Mouse (Mus musculus): Measurements from ENCODE around the gene Tatdn2.
"Not testable (repeated sequence)": the region's sequence is repeated elsewhere in the genome, so short reads cannot be mapped to it uniquely, and the experiment has no call there.

Tatdn2 gene

DNA sequence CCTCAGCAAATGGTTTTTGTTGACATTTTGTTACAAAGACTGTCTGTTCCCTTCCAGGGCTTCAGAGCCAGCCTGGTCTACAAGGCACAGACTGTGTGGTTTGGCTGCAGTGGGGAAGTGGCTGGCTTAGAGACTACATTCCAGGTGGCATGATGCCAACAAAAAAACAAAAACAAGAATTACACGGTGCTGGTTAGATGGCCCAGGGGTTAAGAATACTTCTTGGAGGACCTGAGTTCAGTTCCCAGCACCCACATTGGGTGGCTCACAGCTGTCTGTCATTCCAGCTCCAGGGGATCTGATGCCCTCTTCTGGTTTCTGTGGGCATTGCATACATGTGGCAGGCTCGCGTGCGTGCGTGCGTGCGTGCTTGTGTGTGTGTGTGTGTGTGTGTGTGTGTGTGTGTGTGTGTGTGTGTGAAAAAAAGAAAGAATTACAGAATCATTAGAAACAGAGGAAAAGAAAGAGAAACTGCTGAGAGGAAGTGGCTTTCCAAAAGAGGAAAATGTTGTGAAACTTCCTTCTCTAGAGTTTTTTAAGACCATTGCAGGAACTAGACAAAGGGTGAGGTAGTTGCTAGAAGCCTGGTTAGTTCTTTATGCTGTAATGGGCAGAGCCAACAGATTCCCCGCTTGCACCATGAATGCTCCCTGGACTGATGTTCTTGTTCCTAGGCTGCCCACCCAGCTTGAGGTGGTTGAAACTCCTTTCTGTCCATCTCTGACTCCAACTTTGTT lies 33.7 kb upstream of the Tatdn2 start:
- H3K27me3 ChIP-seq (ENCODE audit: control insufficient read depth, insufficient read depth, low read length, poor library complexity, severe bottlenecking): no peaks in the 10 kb centered on the region
- DNase-seq (ENCODE audit: low read depth, low spot score): peak; percentile 76

DNA sequence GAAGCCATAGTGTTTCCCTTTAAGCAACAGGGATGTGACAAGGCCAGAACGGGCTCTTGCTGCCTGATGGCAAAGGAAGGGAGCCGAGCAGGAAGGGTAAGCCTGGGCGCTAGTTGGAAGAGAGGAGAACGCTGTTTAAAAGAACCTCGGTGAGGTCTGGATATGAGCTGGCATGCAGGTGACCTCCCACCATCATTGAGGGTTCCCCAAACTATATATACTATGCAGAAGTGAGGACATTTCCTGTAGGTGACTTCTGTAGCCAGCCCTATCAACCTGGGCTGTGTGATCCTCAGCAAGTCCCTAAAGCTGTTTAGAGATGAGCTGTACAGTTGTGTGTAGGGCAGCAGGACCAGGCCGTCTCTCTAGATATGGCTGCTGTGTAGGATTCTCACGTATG lies 32.5 kb upstream of the Tatdn2 start:
- no peaks in the 10 kb centered on the region for H3K27me3 ChIP-seq (ENCODE audit: control insufficient read depth, insufficient read depth, low read length, poor library complexity, severe bottlenecking)
- DNase-seq (ENCODE audit: low read depth, low spot score): peak; percentile 70
- H3K36me3 ChIP-seq (ENCODE audit: control insufficient read depth, insufficient read depth, low read length, poor library complexity, severe bottlenecking): peaks cover 3% of the 10 kb centered on the region

More for the DNA sequence above, 33.7 kb upstream of the Tatdn2 start:
- peaks cover 3% of the 10 kb centered on the region; the same call in 1 of the 2 replicates for H3K36me3 ChIP-seq (ENCODE audit: control insufficient read depth, insufficient read depth, low read length, poor library complexity, severe bottlenecking)

DNA sequence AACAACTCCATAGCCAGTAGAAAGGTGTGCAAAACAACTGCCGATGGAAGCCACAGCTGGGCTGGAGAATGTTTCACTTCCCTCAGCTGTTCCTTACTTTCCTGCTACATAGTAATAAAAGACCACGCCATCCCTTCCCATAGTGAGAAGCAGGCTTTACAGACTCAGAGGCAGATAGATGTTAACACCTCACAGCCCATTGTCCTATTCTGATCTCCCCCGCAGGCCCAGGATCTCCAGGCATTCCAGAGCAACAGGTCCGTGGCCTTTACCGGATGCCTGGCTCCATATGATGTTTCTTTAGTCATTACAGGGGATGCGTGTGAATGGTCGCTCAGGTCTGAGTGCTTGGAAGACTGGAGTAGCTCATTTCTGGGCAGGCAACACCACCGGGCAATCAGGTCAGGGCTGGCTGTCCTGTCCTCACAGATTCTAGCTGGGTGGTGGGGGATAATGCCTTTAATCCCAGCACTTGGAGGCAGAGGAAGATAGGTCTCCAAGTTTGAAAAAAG lies 29.2 kb upstream of the Tatdn2 start:
- DNase-seq (ENCODE audit: low read depth, low spot score): no peak
- no peaks in the 10 kb centered on the region for H3K27me3 ChIP-seq (ENCODE audit: control insufficient read depth, insufficient read depth, low read length, poor library complexity, severe bottlenecking)
- H3K36me3 ChIP-seq (ENCODE audit: control insufficient read depth, insufficient read depth, low read length, poor library complexity, severe bottlenecking): peaks cover 11% of the 10 kb centered on the region

DNA sequence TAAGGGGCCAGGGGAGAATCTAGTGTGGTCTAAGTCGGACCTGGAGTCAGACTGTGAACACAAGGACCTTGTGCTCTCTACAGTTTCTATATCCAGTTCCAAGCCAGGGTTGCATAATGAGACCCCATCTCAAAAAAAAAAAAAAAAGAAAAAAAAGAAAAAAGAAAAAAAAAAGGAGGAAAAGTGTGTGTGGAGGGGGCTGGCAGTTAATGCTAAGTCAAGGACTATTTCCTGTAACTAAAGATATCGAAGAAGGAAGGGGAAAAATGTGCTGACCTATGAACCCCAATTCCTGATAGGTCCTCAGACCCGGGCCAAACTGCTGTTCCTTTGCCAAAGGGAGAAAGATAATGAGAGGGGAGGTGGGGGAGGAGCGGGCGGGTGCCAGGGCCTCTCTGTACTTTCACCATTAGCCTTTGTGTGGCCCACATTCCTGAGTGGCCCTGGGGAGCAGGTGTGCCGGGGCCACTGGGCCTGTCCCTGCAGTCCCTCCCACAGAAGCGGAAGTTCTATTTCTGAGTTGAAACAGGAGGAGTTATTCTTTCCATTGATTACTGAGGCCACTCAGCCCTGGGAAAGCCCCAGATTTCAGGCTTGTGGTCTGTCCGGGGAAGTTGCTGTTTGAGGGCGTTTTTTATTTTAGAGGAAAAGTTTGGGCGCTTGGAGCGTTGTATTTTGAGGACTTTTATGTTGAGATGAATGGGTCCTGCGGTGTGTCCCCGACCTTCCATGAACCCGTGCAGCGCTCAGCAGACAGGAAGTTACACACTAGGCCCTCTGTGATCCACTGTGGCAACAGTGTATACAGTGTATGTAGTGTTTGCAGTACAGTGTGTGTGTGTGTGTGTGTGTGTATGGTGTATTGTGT lies 28.3 kb upstream of the Tatdn2 start:
- Histone ChIP-seq H3K36me3 (ENCODE audit: control insufficient read depth, insufficient read depth, low read length, poor library complexity, severe bottlenecking) (peaks cover 18% of the 10 kb centered on the region), H3K27me3 (ENCODE audit: control insufficient read depth, insufficient read depth, low read length, poor library complexity, severe bottlenecking) (no peaks in the 10 kb centered on the region)
- DNase-seq (ENCODE audit: low read depth, low spot score): peak; percentile 82

- Histone ChIP-seq H3K27me3 (ENCODE audit: control insufficient read depth, insufficient read depth, low read length, poor library complexity, severe bottlenecking) (no peaks in the 10 kb centered on the region), H3K36me3 (ENCODE audit: control insufficient read depth, insufficient read depth, low read length, poor library complexity, severe bottlenecking) (peaks cover 22% of the 10 kb centered on the region)
- peak; percentile 87 for DNase-seq (ENCODE audit: low read depth, low spot score)
Observed at GRCm38 (mm10) chr6:113669821-113670220, 27.0 kb upstream of the Tatdn2 start.

- not testable (repeated sequence) for H3K27me3 ChIP-seq (ENCODE audit: control insufficient read depth, insufficient read depth, low read length, poor library complexity, severe bottlenecking); DNase-seq (ENCODE audit: low read depth, low spot score)
- peaks cover 19% of the 10 kb centered on the region for H3K36me3 ChIP-seq (ENCODE audit: control insufficient read depth, insufficient read depth, low read length, poor library complexity, severe bottlenecking)
Observed at GRCm38 (mm10) chr6:113672029-113672428, 24.8 kb upstream of the Tatdn2 start.

- DNase-seq (ENCODE audit: low read depth, low spot score): no peak
- H3K36me3 ChIP-seq (ENCODE audit: control insufficient read depth, insufficient read depth, low read length, poor library complexity, severe bottlenecking): peaks cover 19% of the 10 kb centered on the region
- H3K27me3 ChIP-seq (ENCODE audit: control insufficient read depth, insufficient read depth, low read length, poor library complexity, severe bottlenecking): no peaks in the 10 kb centered on the region
Observed at GRCm38 (mm10) chr6:113672989-113673388, 23.9 kb upstream of the Tatdn2 start.

DNA sequence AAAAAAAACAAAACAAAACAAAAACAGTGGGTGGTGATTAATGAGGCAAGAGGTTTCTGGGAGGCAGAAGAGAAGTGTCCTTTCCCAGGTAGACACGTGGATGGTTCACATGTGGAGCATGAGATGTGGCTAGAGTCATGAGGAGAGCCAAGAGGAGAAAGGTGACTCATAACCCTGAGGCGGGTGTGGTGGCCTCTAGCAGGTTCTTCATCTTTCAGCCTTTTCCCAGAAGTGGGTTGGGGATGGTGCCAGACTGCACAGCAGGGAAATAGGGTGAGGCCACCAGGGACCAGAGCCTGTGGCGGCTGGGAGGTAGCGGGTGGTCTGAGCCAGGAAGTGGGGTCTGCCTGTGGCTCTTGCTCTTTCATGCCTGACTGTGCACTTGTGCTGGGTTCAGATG lies 21.6 kb upstream of the Tatdn2 start:
- no peaks in the 10 kb centered on the region for H3K27me3 ChIP-seq (ENCODE audit: control insufficient read depth, insufficient read depth, low read length, poor library complexity, severe bottlenecking)
- DNase-seq (ENCODE audit: low read depth, low spot score): no peak
- peaks cover 22% of the 10 kb centered on the region for H3K36me3 ChIP-seq (ENCODE audit: control insufficient read depth, insufficient read depth, low read length, poor library complexity, severe bottlenecking)

DNA sequence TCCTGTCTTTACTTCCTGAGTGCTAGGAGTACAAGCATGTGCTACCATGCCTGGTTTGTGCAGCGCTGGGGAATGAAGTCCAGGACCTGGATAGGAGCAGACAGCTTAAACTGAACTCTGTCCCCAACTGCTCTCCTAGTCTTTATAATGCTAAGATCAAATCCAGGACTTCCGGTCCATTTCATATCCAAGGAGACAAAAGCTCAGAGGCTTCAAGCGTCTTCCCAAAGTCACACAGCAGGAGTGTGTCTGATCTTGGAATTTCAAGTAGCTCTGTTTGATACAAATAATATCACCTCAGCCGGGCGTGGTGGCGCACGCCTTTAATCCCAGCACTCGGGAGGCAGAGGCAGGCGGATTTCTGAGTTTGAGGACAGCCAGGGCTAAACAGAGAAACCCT lies 20.9 kb upstream of the Tatdn2 start:
- peaks cover 20% of the 10 kb centered on the region for H3K36me3 ChIP-seq (ENCODE audit: control insufficient read depth, insufficient read depth, low read length, poor library complexity, severe bottlenecking)
- H3K27me3 ChIP-seq (ENCODE audit: control insufficient read depth, insufficient read depth, low read length, poor library complexity, severe bottlenecking): no peaks in the 10 kb centered on the region
- no peak for DNase-seq (ENCODE audit: low read depth, low spot score)

DNA sequence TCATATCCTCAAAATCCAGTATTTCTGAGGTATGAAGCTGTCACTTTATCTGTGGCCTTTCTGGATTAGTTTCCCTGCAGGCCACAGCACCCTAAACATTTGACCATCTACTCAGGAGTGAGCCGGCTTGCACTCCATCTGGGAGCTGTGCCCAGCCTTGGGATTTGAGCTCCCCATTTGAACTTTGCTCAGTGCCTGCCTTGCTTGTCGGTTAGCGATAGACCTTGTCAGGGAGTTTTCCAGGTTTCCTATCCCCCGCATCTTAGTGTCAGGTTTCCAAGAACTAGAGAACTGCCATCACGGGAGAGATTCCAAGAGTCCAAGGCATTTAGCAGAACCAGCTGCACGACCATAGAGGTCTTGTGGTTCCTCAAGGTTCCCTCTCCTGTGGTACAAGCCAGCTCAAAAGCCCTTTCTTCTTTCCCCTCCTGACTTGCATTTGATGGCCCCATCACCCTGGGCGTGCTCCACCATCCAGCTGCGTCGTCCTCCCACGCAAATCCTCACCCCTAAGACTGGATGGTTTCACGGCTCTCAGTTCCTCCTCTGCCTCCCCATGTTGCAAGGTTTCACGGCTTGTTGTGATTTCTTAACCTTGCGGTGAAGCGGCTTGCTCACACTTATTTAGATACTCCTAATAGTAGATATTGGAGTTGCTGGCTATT lies 19.6 kb upstream of the Tatdn2 start:
- Histone ChIP-seq H3K27me3 (ENCODE audit: control insufficient read depth, insufficient read depth, low read length, poor library complexity, severe bottlenecking) (no peaks in the 10 kb centered on the region), H3K36me3 (ENCODE audit: control insufficient read depth, insufficient read depth, low read length, poor library complexity, severe bottlenecking) (peaks cover 15% of the 10 kb centered on the region)
- DNase-seq (ENCODE audit: low read depth, low spot score): peak; percentile 72

DNA sequence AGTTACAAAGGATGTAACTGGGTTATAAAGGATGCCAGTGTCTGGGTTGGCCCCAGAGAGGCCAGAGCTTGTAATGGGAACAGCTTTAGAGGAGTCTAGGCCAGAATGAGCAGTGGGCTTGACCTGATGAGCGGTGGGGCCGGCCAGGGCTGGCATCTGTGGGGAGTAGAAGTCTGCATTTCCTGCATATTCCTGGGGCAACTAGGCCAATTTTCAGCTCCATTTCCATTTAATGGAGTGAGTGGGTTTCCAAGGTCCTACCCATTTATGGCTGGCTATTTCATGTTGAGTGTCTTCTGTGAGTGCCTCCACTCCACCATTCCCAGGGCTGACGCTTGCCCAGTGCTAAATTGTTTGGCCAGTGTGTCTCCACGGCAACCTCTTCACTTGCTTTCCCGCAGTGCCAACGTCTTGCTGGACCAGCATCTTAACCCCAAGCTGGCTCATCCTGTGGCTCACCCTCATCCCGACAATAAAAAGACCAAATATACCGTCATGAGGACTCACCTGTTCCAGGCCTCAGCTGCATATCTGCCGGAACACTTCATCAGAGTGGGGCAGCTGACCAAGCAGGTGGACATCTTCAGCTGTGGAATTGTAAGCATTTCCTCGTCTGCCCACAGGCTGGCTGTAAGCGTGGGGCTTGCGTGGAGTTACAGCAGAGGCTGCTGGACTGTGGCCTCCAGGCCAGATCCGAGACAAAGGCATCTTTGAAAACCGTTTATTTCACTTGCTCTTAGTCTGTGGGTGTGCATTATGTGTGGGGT lies 18.4 kb upstream of the Tatdn2 start:
- DNase-seq (ENCODE audit: low read depth, low spot score): no peak

DNA sequence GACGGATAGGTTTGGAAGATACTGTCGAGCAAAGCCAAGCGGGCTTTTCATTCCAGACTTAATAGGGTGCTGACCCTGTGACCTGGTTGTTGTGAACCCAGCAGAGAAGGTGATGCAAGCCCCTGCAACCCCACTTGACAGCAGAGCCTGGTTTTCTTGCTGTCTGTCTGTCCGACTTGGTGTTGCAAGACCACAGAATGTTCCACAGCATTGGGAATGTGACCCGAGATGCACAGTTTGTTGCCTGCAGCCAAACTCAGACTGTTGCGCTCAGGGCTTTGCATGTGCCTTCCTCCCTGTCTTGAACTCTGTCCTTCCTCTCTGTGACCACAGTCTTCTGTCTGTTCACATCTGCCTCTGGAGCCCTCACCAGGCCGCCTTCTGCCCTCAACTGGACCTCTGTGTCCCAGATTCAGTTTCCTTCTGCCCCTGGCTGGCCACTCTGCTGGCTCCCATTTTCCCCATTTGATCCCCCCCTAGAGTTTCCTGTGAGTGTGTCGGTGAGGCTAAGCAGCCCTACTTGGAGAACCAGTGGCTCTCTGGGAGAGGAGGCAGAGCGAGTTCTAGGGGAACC lies 16.8 kb upstream of the Tatdn2 start:
- no peak for DNase-seq (ENCODE audit: low read depth, low spot score)
- H3K36me3 ChIP-seq (ENCODE audit: control insufficient read depth, insufficient read depth, low read length, poor library complexity, severe bottlenecking): peaks cover 8% of the 10 kb centered on the region

More for the DNA sequence above, 18.4 kb upstream of the Tatdn2 start:
- Histone ChIP-seq H3K27me3 (ENCODE audit: control insufficient read depth, insufficient read depth, low read length, poor library complexity, severe bottlenecking) (no peaks in the 10 kb centered on the region), H3K36me3 (ENCODE audit: control insufficient read depth, insufficient read depth, low read length, poor library complexity, severe bottlenecking) (peaks cover 7% of the 10 kb centered on the region)

GRCm38 (mm10) chr6:113681271-113681670 lies 15.6 kb upstream of the Tatdn2 start:
- DNase-seq (ENCODE audit: low read depth, low spot score): peak; percentile 90
- H3K27me3 ChIP-seq (ENCODE audit: control insufficient read depth, insufficient read depth, low read length, poor library complexity, severe bottlenecking): no peaks in the 10 kb centered on the region

More for the DNA sequence above, 16.8 kb upstream of the Tatdn2 start:
- no peaks in the 10 kb centered on the region for H3K27me3 ChIP-seq (ENCODE audit: control insufficient read depth, insufficient read depth, low read length, poor library complexity, severe bottlenecking)

More at GRCm38 (mm10) chr6:113681271-113681670, 15.6 kb upstream of the Tatdn2 start:
- peaks cover 15% of the 10 kb centered on the region; the same call in 1 of the 2 replicates for H3K36me3 ChIP-seq (ENCODE audit: control insufficient read depth, insufficient read depth, low read length, poor library complexity, severe bottlenecking)

Data from splenic B cell, adult 2 months (primary cell).